Mouse (Mus musculus): ENCODE data around the gene Slc16a14.

Slc16a14 gene

GRCm38 (mm10) chr1:84866706-84867230 is 68.2 kb downstream of the Slc16a14 start:
- in situ Hi-C loops (cut with MseI, MboI): no loop called here

GRCm38 (mm10) chr1:84866231-84866630 is 68.7 kb downstream of the Slc16a14 start:
- in situ Hi-C loops (cut with MseI, MboI): no loop called here

DNA sequence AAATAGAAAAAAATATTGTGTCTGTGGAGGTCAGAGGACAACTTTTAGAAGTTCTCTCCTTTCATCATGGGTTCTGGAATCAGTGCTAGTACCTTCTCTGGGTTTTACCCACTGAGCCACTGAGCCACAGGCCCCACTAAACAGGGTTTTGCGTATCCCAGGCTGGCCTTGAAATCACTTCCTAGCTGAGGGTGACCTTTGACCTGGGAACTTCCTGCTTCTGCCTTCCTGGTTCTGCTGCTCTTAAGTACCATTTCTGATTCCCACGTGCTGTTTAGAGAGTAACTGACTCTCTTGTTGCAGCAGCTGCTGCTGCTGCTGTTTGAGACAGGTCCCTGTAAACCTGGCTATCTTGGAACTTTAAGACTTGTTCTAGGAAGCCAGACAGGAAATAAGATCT is 70.3 kb downstream of the Slc16a14 start:
- in situ Hi-C loops (cut with MseI, MboI): no loop called here

- in situ Hi-C loops (cut with MseI, MboI): no loop called here
These were observed 73.7 kb downstream of the Slc16a14 start for GRCm38 (mm10) chr1:84861255-84861630.

DNA sequence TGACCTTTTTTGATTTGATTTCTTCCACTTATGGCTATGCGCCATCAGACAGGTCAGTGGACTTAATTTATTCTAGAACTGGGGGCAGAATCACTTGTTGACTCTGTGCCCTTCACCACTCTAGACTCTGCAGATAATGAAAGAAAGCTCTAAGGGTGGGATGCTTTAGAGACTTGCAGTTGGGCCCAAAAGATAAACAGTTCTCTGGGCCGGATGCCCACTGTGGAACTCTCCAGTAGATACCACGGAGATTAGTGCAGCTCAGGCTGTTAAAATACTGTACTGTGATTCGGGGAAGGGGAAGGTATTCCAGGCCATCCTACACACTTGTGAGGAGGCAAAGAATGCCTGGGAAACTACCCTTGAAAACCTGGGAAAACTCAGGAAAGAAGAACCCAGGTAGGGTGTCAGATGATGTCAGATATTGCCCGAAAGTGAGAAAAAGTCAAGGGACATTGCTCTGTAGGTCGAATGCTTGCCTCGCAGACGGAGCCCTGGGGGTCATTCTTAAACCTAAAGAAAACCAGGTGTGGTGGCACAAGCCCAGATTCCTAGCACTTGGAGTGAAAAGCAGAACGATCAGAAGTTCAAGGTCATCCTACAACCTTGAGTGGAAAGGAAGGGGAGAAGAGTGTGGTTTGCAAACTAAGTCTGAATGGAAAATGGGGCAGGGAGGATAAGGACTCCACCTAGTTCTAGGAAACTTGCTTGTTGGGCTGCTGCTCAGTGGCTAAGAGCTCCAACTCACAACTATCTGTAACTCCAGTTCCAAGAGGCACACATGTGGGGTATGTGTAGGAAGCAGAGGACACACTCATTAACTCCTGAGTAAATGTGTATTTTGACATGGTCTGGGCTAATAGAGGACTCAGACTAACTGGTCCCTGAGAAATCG is 74.3 kb downstream of the Slc16a14 start:
- in situ Hi-C loops (cut with MseI, MboI): no loop called here

- in situ Hi-C loops (cut with MseI, MboI): no loop called here
These were observed 75.3 kb downstream of the Slc16a14 start for GRCm38 (mm10) chr1:84859597-84859996.
